Mouse (Mus musculus) retina, embryonic 14.5 days (tissue): ENCODE measurements at regions not wholly inside any gene's neighbourhood (a gene's known extent, or its start where the extent isn't known, plus 50 kb on each side); places are given as distances from the start of the nearest gene placed in this dataset.

Source experiments
- DNase-seq: peaks from one replicate; pipeline ENCODE4 v3.0.0-alpha.2; 2015; ENCODE audit warnings: low spot score

DNA sequence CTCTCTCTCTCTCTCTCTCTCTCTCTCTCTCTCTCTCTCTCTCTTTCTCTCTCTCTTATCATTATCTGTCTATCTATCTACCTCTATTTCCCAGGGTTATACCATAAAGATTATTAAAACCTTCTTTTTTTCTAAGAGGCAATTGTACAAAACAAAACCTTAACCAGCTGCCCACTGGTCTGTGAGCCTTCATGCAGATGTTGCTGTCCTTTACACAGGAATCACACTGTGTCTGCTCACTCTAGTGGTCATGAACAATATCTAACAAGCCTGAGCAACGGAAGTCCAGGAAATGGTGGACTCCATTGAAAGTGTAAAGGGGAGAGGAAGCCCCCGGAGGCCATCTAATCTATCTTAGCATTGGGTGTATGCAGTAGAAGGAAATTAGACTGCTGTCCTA lies 156.9 kb upstream of the Sox11 start:
- no peak for DNase-seq

DNA sequence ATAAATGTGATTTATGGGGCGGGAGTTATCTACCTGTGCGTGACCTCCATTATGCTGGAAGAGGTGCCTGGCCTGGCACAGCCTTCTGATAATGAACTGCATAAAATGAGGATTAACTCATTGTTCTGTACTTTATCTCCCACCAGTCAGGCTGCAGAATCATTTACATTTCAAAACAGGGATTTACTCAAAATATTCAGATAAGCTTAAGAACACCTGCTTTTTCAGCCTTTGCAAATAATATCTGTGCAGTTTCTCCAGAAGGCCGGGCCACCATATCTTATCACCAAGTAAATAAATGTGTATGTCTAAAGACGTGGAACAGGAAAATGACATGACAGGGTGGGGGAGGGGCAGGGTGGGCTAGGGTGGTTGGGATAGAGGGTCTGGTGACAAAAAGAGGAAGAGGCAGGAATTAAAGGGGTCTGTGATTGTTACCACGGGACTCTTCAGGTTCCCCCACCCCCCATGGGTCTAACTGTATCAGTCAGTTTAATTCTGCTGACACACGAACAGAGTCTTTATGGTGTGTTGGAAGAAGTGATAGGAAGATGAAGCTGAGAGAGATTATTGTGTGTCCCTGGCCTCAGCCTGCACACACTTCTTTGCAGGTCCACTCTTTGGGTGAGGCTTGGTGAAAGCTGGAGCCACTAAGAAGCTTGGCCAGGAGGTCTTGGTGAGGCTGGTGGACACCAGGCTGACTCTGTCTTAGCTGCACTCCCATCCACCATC lies 154.6 kb upstream of the Sox11 start:
- no peak for DNase-seq

DNA sequence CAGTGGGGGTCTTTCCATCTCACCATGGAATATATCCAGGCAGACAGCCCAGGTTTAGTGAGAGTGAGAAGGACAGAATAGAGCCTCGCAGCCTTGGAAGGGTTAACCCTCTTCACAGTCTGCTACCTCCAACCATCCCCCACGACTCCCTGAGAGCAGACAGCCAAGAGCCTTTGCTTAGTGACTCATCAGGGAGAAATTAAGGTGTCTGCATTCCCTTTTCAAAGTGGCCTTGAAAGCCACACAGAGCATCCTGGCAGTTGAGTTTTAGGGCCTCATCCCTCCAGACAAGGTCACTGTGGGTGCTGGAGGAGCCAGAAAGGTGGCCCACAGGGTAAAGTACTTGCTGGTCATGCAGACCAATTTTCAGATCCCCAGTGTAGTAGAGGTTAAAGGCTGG lies 149.9 kb upstream of the Sox11 start:
- no peak for DNase-seq

DNA sequence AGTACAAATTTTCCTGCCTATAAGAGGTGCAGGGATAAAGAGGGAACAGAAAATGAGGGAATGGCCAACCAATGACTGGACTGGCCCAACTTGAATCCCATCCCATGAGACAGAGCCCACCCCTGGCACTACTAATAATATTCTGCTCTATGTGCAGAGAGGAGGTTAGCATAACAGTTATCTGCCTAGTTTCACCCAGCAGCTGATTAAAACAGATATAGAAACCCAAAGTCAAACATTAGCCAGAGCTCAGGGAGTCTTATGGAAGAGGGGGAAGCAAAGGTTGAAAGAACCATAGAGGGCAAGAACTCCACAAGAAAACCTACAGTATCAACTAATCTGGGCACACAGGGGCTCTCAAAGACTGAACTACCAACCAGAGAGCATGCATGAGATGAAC lies 138.9 kb upstream of the Sox11 start:
- no peak for DNase-seq

DNA sequence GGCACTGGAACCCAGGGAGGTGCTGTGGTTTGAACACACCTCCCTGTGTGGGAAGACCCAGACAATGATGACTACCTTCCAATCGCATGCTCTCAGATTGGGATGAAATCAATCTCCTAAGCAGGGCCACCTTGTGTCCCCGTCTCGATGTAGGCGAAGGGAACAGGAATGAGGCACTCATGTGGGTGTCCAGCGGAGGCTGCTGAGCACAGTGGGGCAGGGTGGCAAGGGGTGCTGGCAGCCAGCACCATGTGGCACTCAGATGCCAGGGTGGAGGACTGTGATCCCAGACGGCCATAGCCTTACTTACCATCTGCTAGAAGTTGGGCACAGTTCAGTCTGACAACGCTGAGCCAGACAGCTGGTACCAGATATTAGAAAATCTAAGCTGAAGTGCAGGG lies 137.2 kb upstream of the Sox11 start:
- DNase-seq: no peak

DNA sequence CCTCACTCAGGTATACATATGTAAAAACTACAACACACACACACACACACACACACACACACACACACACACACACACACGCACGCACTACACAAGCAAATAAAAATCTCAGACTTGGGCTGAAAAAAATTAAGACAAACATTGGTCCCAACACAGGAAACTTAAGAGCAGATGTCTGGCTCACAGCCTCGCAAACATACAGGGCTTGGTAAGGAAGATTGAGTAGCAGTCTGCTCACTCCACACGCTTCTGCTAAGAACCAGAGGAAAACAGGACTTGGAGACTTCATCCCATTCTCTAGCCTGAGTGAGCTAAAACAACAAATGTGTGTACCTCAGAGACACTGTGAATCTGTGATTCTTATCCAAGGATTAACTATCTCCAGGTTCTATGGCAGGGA lies 132.3 kb upstream of the Sox11 start:
- no peak for DNase-seq

DNA sequence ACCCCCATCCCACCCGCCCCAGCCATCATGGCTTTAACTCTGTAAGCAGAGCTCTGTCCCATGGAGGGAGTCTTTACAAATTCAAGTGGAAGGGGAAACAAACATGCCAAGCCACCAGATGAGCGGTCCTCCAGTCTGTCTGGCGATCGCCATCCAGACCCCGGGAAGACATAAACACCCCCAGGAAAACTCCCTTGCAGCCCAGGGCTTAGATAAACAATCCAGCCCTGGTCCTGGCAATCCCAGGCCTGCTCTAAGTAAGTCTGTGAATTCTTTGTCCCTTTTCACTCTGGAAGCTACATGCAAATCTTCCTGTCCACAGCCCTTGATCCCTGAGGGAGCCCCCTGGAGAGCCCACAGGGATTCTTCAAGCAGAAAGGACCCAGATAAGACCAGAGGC lies 129.2 kb upstream of the Sox11 start:
- DNase-seq: no peak

DNA sequence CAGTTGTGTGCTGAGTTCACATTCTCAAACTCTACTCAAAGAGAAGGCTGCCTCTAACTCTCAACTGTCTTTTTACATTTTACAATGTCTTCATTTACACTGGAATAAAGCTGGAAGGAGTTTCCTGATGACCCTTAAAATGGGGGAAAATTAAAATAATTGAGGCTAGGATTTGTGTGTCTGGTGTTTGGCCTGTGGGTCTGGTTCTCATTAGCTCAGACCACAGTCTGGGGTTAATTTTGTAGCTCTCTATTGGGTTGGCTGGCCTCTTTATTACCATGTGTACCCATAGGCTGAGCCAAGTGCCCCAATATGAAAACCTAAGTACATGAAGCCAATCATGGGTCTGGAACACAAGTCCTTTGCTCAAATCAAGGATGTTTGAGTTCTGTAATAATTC lies 128.0 kb upstream of the Sox11 start:
- no peak for DNase-seq

DNA sequence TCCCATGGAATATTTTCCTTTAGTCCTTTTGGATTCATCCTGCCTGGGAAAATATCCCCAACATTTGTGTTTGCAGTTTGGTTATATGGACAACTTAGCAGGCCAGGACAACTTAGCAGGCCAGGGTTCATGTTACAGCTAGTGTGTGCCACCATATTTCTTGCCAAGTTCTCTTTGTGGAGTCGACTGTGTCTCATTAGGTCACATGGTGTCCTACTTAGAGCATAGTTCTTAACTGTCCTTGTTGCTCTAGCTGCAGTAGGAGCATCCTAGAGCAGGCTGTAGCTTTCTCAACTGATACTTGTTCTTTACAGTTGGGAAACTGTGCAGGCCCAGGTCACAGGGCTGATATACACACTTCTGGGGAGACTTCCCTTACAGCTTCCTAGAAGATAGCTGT lies 126.4 kb upstream of the Sox11 start:
- no peak for DNase-seq

DNA sequence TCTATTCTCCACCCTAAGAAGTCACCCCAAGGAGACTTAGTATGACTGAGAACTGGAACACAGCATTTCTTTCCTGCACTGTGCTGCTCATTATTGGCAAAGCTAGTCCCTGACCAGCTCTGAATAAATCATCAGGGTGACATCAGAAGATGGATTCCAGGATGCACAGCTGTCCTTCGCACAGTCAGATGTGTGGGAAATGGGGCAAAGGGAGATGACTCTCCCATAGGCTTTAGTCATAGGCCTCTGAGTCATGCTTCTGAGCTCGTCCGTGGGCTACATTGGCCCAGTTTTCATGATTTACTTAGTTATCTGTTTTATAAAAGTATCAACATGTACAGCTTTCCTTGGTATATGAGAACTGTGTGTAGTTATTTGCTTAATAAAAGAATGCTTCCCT lies 125.8 kb upstream of the Sox11 start:
- no peak for DNase-seq

DNA sequence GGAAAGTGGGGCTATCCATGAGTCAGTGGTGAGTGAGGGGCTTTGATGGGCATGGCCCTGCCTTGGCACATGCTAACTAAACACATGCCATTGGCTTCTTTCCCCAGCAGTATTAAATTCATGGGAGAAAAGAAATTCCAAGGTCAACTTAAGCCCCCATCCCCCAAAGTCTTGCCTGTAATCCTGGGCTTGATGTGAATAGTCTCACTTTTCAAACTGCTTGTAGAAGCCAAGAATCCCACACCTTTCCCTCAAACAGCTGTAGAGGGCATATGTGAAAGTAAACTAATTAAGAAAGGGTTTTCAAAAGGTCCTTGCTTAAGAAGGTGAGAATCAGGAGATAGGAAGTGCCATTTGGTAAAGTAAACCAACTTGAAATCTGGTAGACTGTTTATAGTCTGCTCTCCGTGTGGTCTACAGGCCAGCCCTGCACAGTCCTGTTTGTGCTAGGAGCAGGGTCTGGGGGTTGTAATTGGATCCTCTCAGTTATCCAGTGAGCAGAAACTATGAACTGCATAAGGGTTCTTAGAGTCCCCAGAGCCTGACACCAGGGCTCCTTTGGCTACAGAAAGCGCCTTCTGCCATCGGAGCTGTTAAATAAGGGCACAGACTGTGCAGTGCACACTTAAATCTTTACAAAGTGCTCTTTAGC lies 123.3 kb upstream of the Sox11 start:
- DNase-seq: no peak

DNA sequence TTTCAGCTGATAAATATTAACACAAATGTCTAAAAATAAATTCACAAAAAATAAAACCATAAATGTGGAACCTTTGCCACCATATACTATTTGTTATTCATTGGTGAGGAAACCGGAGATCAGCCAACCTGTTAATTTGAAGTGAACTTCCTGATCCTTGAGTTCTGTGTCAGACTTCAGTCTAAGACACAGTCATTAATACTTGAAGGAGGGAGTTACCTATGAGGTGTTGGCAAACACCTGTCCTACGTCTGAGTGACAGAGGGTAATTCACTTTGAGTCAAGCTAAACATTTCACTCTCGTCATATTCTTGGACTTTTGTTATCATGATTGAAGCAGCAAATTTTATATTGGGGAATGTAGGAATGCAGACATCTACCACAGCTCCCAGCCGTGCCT lies 116.3 kb upstream of the Sox11 start:
- DNase-seq: no peak

DNA sequence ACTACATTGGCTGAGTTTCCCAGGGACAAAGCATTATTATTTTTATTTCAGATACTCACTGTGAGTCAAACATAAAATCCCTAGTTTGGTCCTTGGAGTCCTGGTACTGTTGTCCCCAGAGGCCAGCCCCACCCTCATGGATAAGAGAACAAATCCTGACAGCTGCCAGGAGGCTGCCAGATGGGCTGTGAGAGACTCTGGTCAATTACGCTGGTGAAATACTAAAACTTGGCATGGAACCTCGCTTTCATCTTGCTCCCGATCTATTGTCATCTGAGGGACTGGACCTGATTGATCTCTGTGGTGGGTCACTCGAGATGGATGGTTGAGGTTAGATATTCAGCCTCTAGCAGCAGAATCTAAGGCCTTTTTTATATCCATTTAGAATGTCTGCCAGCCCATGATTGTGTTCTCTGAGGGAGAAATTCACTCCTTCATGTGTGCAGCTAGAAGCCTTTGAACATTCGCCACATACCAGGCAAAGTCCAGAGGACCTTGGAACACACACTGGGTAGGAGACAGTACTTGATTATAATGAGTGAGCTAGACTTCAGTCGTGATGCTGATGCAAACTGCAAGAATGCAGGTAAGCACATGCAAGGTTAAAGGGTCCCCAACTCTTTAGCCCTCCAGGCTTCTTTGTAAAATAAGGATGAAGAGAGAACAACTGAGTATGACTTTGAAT lies 95.4 kb upstream of the Sox11 start:
- peak; percentile 2 for DNase-seq

DNA sequence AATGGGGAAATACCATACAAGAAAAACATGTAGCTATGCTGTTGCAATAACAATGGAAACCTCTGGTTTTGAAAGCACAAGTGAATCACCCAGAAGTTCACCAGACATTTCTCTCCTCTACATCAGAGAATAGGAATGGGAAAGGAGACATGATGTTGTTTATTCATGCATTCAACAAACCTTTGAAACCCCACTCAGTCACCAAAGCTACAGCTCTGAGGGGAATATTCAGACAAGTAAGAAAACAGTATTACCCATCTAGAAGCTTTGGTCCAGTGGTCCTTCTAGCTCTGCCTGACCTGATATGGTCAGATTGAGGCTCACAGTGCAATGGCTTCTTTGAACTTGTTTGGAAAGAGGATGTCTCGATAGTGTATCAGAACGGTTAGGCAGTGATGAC lies 89.0 kb upstream of the Sox11 start:
- no peak for DNase-seq

DNA sequence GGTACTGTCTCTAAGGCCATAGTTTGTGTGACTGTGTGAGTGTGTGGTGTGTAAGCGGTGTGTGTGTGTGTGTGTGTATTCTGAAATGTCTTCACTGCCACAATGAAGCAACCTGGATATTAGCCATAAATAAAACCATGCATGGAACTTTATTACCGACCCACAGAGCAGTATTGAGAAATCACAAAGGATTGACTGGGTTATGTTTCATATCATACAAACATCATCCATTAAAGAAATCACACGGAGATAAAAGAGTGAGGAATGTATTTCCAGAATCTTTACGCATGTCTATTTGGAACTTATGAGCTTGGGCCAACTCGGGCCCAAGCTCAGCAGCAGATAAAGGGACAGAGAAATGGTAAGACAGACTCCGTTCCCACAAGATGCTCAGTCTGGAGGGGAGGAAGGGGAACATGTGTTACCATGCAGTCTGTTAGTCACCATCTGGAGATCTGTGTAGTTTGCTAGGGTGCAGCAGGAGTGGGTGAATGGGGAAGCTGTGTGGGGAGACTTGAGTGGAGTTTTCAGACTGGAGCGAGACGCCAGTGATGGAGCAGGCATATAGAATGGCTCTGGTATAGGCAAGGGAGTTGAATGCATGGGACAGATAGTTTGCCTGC lies 75.1 kb upstream of the Sox11 start:
- DNase-seq: no peak

DNA sequence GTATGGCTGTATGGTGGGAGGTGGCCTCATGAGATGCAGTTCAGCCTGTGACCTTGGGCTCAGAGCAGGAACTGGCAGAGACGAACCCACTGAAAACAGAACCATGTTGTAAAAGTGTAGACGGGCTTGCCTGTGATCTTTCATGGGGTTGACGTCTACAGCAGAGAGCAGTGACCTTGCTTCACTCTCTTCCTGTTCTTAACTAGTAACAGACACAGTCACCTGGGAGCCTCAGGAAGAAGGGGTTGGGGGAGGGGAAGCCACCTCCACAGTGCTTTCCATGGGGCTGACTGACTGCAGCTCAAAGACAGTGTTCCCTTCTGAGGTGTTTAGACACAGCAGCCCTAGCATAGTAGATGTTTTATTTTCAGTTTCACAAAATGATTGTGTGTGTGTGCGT lies 68.2 kb upstream of the Sox11 start:
- no peak for DNase-seq

DNA sequence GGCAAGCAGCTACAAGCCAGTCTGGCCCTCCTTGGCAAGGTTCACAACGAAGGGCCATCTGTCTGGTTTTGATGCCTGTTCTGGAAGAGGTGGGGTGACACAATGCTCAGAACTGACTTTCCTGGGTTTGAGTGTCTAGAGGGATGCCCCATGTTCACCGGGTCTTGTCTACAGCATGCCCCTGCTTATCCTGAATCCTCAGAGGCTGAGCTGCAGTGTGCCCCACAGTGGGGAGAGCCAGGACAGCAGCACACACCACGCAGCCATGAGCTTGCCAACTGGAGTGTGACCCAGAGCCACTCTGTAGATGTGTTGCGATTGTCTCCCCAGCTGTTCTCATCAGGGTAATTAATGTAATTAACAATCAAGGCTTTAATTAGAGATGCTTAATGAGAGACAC lies 66.1 kb upstream of the Sox11 start:
- DNase-seq: no peak

DNA sequence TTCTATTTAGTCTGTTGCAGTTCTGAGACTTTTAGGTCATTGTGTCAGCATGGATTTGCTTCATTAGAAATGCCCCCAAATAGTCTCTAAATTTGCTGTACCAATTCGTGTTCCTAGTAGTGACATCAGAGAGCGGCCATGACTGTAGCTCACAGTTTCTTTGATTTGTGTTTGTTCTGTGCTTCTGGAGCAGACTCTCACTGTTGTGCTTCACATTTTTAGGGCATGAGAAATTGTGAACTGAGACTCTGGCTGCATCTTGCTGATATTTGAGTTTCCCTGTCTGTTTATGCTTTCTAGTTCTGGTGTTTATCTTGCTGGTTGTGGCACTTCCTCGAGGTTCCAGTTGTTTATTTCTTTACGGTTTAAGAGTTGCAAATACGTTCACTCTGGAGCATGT lies 57.0 kb upstream of the Sox11 start:
- no peak for DNase-seq
